Mouse (Mus musculus) monocyte, adult 2 months (primary cell): ENCODE measurements around the gene Ccdc184.

Experiments used
- DNase-seq, 2 experiments: peaks; one replicate each; pipeline ENCODE4 v3.0.0; 2022; ENCODE audit warnings: low spot score in 2 of 2, low read depth in 1 of 2

Ccdc184 gene

GRCm38 (mm10) chr15:98214130-98214529 is 47.2 kb downstream of the Ccdc184 start:
- DNase-seq: no peak
